Mouse (Mus musculus): Measurements from ENCODE around the gene Was. TPM values are rescaled to one million over a fixed set of nuclear protein-coding genes. Genes with fewer than 3 reads are reported as not detected.

The Was gene
- total RNA-seq (2023), result 100 to 1,000 TPM; 107 to 119 TPM

GRCm38 (mm10) chrX:8090346-8090953 lies at the start of gene Was:
Gene Was (minus strand): TSS chrX:8090498.

GRCm38 (mm10) chrX:8132017-8132976 lies 42.0 kb upstream of the Was start, which contains the start of gene Wdr13:
Gene Wdr13 (minus strand): TSS chrX:8132892.

GRCm38 (mm10) chrX:8074430-8075014 lies 15.8 kb downstream of the Was start, which contains the start of gene Suv39h1:
Gene Suv39h1 (minus strand): TSS chrX:8074760.

Other genes with a start within 250 kb of the Was start
- gene Otud5, start 249.1 kb downstream of the Was start, total RNA-seq (2023), result 100 to 1,000 TPM; 176 to 193 TPM
- 100 to 1,000 TPM in 1 of 2 experiments, 10 to 100 TPM in 1; 97.4 to 107 TPM for gene Pim2, start 212.2 kb downstream of the Was start, total RNA-seq (2023)
- gene Slc35a2, start 206.5 kb downstream of the Was start, total RNA-seq (2023), result 10 to 100 TPM; 28.5 to 36.5 TPM
- gene Pqbp1, start 191.2 kb downstream of the Was start, total RNA-seq (2023), result 10 to 100 TPM; 71.1 to 77.5 TPM
- gene Timm17b, start 191.1 kb downstream of the Was start, total RNA-seq (2023), result 10 to 100 TPM; 38.6 to 42.4 TPM
- gene Gm10491, start 182.7 kb downstream of the Was start, total RNA-seq (2023), result not detected
- gene Gm10490, start 181.0 kb downstream of the Was start, total RNA-seq (2023), result not detected
- gene Pcsk1n, start 170.7 kb downstream of the Was start, total RNA-seq (2023), result not detected
- gene Eras, start 161.9 kb downstream of the Was start, total RNA-seq (2023), result not detected
- gene Hdac6, start 142.6 kb downstream of the Was start, total RNA-seq (2023), result 10 to 100 TPM; 12.3 to 13.2 TPM
- 1 to 10 TPM; 3.8 to 6.8 TPM for gene Gata1, start 112.4 kb downstream of the Was start, total RNA-seq (2023)
- gene Glod5, start 72.0 kb downstream of the Was start, total RNA-seq (2023), result under 1 TPM in 1 of 2 experiments, not detected in 1; 0.90 TPM
- 10 to 100 TPM; 30.9 to 31.8 TPM for gene Suv39h1, start 15.7 kb downstream of the Was start, total RNA-seq (2023)
- 10 to 100 TPM; 41.5 to 51.4 TPM for gene Wdr13, start 42.4 kb upstream of the Was start, total RNA-seq (2023)
- gene Rbm3, start 55.4 kb upstream of the Was start, total RNA-seq (2023), result 100 to 1,000 TPM; 416 to 518 TPM
- gene Tbc1d25, start 85.7 kb upstream of the Was start, total RNA-seq (2023), result 10 to 100 TPM; 15.6 to 17.1 TPM
- 10 to 100 TPM; 43.4 to 58.1 TPM for gene Ebp, start 103.0 kb upstream of the Was start, total RNA-seq (2023)
- gene Porcn, start 116.0 kb upstream of the Was start, total RNA-seq (2023), result not detected
- 10 to 100 TPM; 16.3 to 17.3 TPM for gene Ftsj1, start 161.9 kb upstream of the Was start, total RNA-seq (2023)
- under 1 TPM in 1 of 2 experiments, not detected in 1; 0.79 TPM for gene Slc38a5, start 180.6 kb upstream of the Was start, total RNA-seq (2023)
- not detected for gene Ssxb10, start 236.9 kb upstream of the Was start, total RNA-seq (2023)